Mouse (Mus musculus) heart, adult 8-10 months (tissue): ENCODE data around the gene Gins2. TPM values are rescaled to one million over a fixed set of nuclear protein-coding genes. Genes with fewer than 3 reads are reported as not detected.

ENCODE experiments used
- DNase-seq: peaks from one replicate; pipeline ENCODE4 v3.0.0; 2022; ENCODE audit warnings: low spot score
- total RNA-seq, 4 experiments: library from RNA; stranded (reverse); gene quantifications; 2 replicates each; pipeline ENCODE4 v1.2.4; 2022

The Gins2 gene
- total RNA-seq, 4 experiments from 2014 or later: 0.98 to 1.7 (median 1.7) TPM

DNA sequence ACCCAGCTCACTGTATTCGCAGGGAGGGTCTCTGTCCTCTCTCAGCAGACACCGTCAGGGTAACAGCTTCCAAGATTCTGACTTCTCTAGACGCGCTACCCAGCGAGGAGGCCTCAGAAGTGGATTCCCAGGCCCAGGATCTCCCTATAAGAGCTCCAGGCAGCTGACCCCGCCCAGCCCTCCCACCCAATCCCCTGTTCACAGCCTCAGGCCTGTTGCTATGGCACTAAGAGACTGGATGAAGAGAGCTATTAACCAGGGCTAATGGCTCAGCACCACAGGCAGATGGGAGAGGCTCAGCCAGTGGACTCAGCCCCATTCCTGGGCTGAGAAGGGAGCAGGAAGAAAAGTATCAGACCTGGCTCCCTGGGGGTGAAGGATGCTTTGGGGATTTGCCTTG lies 13.6 kb upstream of the Gins2 start:
- no peak for DNase-seq

DNA sequence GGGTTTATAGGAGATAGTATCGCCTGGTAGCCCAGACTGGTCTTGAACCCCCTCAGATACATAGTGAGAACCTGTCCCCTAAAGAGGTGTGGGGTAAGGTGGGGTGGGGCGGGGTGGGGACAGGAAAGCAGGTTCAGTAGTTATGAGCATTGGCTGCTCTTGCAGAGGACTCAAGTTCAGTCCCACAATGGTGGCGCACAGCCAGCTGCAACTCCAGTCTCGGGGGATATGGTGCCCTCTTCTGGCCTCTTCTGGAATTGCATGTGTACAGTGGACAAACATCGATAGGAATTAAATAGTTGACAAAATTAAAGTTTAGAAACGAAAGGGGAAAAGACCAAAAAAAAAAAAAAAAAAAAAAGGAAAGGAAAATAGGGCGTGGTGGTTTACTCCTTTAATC lies 10.4 kb upstream of the Gins2 start:
- peak; percentile 86 for DNase-seq

DNA sequence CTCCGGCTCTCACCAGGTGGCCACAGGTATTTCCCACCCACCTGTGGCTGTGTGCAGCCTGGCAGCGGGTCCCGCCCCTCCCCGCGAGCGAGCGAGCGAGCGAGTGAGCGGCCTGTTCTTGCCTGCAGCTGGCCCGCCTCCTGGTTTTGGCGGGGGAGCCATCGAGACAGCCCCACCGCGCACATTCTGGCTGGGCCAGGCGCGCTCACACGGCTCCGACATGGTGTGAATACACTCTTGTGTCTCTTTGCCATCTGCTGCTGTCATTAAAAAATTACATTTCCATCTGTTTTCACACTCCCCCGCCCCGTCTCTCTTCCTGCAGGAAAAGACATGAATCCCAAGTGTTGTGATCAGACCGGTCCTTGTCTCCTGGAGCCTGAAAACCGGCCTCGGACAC lies 9.5 kb upstream of the Gins2 start:
- peak; percentile 35 for DNase-seq

DNA sequence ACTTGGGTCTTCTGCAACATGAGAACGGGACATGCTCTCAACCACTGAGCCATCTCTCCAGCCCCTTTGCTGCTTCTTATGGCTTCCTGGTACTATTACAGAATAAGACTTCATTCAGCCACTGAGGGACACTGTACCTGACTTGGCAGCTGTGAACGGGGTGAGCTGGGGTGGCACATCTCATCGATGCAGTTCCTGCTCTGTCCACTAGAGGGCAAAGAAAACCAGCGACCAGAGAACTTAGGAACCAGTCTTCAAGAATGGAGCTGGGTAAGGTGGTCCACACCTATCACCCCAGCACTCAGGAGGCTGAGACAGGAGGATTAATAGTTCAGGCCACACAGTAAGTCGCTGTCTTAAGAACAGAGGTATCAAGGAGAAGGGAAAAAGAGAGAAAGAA lies 6.9 kb upstream of the Gins2 start:
- DNase-seq: peak; percentile 40

DNA sequence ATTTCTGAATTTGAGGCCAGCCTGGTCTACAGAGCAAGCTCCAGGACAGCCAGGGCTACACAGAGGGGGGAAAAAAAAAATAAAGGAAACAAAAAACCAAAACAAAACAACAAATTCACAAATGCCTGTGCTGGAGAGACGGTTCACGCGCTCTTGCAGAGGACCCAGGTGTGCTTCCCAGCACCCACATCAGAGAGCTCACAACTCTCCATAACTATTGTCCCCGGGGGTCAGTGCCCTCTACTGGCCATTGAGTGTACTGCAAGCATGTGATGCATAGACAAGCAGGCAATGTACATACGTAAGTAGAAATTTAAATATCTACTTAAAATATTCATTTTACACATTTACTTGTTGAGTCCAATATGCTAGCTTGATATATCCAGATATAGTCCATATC lies 5.5 kb upstream of the Gins2 start:
- DNase-seq: no peak

DNA sequence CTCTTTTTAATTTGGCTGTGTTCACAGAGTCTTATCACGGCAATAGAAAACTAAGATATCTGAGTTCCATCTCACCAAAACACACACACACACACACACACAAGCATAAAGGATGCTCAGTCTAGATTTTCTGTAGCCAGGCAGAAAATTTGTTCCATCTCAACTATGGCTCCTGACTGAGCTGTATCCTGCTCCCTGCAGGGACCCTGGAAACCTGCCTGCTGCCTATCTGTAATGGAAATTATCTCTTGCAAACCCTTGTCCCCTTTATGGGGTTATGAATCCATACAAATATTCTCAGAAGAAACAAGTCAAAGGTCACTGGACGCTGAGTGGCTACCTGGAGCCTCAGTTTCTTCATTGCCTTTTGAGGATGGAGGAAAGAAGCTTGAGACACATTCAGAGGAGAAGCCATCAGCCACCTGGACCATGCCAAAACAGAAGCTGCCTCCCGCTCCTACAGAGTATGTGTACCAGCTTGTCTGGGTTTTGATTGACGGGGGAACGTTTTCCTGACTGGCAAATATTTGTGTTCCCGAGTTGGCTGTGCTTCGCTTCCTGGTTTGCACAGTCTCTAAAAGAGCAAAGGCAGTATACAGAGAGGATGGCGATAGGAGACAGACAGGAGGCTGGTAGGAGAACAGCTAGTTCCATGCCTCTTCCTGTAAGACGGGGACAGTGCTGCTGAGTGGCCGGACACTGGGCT lies 2.6 kb upstream of the Gins2 start:
- no peak for DNase-seq

DNA sequence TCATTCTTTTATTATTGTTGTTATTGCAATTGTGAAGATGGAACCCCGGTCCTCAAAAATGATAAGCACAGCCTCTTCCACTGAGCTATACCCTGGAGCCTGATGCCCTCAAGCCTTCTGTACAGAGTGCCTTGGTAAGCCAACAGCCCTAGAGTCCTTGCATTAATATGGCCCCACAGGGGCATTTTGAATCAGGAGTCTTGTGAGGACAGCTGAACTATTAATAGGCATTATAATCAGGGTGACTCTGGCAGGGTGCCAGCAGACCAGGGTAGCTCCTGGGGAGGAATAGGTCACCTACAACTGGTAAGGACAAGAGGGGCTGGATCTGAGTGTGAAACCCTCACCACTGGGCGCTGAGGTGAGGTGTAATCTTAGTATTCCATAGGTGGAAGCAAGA lies 817 bp upstream of the Gins2 start:
- peak; percentile 37 for DNase-seq

DNA sequence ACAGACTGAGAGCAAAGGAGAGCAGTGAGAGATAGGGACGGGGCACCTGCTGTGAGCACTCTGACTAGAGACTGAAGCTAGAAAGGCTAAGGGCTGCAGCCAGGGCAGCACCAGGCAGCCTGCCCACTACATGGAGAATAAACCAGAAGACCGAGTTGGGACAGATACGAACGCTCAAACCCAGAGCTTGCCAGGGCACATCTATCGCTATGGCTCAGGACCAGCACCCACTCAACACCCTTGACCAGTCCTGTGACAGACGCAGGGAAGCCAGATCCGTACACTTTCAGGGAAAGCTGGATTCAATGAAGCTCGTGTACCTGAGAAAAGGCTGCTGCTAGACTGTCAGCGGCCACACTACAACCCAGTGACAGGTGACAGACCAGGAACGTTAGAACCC lies 3.6 kb downstream of the Gins2 start:
- DNase-seq: peak; percentile 54

DNA sequence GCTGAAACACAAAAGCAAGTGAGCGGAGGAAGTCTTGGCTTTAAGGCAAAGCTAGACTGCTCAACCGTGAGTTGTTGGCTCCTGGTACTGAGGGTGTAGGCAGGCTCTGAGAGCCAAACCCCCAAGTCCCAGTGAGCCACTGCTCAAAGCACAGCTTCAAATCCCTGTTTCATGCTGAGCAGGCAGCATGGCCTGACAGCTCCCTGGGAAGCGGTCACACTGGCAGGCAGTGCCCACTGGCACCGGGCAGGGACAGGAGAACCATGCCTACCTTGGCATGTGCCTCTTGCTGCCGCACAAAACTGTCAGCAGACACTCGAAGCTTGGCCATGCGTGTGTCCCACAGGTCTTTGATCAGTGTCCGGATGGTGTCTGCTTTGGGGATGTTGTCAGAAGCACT lies 7.3 kb downstream of the Gins2 start:
- peak; percentile 57 for DNase-seq

DNA sequence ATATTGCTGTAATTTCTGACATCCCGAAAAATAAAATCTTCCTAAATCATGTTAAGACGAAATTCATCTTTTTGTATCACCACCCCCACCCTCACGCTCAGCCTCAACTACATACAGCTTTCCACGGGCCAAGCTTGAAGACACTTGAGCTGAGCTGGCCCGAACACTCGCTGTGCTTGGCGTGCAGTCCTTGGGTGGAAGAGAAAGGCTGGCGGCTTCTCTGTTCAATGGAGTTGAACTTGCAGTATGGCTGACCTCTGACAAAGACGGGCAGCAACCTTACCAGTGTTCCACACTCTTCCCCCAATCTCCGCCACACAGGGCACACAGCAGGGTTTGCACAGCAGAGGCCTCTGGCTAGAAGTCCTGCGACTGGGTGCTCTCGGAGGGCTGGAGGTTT lies 7.8 kb downstream of the Gins2 start:
- no peak for DNase-seq

DNA sequence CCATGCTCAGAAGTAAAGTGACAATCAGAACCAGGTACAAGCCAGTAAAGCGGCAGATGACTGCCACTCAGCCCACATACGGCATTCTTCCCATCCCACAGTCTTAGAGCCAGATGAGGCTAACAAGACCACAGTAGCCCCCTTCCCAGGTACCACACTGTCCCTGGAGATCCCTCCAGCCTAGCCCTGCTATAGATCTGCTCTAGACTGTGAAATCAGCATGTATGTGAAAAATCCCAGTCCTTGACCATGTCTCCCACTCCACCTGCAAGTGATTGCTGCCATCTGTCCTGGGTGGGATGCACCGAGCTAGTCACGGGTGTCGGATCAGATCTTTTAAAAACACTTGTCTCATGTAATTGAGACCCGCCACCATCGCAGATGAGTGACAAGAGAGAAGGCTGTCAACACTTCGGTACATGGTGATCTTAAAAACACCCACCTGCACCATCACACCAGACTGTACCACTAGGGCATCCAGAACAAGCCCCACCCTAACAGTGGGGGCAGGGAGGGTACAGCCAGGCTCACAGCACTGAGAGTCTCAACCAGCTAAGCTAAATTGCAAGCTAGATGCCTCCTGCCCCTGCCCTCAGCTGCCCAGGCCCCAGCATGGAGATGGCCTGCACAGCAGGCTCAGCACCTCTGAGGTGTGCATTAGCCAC lies 8.6 kb downstream of the Gins2 start:
- no peak for DNase-seq

DNA sequence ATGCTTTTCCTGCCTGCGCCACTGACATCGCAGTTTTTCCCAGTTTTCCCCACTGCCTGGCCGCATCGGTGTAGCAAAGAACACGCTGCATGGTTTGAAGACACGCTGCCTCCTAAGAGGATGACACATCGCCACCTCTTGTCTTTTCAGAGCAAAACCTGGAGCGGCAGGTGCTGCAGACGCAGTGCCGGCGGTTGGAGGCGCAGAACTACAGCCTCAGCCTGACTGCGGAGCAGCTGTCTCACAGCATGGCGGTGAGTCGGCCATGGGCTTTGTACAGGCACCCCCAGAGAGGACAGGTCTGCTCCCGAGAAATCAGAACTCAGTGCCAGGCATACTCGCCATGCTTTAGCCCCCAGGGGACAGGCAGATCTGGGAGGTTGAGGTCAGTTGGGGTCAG lies 11.3 kb downstream of the Gins2 start:
- DNase-seq: no peak

DNA sequence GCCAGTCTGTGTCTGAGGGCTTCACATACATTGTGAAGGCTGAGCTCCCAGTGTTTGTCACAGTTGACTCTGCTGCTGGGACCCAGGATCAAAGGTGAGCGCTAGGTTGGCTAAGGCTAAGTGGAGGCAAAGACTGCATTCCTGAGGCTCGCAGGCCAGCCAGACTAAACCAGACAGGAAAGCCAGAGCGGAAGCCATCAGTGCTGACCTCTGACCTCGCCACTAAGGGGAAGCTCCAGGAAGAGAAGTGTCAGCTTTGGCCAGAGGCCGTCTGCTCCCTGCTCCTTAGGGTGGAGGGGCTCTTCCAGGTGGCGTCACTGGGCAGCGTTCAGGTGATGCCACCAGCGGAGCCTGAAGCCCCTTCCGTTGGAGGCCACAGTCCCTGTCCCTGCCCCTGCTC lies 13.3 kb downstream of the Gins2 start:
- DNase-seq: no peak

DNA sequence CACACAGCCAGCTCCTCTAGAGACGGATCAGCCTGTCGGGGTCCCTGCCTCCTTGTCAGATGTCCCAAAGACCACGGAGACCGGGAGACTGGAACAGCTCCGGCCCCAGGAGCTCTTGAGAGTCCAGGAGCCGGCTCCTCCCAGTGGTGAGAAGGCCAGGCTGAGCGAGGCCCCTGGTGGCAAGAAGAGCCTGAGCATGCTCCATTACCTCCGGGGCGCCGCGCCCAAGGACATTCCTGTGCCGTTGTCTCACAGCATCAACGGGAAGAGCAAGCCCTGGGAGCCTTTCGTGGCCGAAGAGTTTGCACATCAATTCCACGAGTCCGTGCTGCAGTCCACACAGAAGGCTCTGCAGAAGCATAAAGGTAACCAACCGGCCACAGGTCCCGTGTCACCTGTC lies 14.2 kb downstream of the Gins2 start:
- no peak for DNase-seq

DNA sequence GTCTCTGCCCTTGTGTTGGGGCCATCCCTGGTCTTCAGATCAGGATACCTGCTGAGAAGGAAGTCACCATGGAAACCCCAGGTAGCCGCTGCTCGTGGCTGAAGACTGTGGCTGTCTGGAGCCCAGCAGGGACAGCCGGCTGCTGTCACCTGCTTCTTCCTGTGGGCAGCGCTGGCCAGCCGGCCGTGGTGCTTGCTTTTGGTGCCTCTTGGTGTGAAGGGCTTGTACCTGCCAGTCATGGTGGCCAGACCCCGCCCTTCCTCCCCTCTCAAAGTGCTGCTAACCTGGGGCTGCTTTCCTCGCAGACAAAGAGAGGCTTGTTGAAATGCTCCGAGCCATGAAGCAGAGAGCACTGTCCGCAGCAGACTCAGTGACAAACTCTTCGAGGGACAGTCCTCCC lies 15.2 kb downstream of the Gins2 start:
- DNase-seq: no peak

DNA sequence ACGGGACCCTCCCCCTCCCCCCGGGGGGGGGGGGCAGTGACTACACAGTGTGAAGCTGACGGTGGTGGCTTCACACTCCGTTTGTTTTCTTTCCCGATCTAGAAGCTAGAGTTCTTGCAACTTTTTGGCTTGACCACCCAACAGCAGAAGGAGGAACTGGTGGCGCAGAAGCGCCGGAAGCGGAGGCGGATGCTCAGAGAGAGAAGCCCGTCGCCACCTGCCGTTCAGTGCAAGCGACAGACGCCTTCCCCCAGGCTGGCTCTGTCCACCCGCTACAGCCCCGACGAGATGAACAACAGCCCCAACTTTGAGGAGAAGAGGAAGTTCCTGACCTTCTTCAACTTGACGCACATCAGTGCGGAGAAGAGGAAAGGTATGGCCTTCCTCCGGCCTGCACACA lies 16.6 kb downstream of the Gins2 start:
- no peak for DNase-seq

DNA sequence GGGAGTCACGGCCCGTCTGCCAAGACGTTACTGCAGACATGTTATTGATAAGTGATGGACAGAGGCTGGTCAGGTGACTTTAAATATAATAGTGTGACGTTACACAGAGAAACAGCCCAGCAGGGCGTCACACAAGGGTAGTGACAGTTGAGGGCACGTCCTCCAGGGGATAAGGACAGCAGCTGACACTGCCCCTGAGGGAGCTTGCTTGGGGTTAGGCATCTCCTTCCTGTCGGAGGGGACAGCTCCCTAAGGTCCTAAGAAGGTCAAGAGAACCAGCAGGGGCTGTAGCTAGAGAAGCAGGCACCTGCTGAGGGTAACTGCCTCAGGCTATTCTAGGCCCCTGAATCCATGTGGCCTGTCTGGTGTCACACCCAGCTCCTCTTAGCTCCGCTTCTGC lies 17.5 kb downstream of the Gins2 start:
- no peak for DNase-seq

DNA sequence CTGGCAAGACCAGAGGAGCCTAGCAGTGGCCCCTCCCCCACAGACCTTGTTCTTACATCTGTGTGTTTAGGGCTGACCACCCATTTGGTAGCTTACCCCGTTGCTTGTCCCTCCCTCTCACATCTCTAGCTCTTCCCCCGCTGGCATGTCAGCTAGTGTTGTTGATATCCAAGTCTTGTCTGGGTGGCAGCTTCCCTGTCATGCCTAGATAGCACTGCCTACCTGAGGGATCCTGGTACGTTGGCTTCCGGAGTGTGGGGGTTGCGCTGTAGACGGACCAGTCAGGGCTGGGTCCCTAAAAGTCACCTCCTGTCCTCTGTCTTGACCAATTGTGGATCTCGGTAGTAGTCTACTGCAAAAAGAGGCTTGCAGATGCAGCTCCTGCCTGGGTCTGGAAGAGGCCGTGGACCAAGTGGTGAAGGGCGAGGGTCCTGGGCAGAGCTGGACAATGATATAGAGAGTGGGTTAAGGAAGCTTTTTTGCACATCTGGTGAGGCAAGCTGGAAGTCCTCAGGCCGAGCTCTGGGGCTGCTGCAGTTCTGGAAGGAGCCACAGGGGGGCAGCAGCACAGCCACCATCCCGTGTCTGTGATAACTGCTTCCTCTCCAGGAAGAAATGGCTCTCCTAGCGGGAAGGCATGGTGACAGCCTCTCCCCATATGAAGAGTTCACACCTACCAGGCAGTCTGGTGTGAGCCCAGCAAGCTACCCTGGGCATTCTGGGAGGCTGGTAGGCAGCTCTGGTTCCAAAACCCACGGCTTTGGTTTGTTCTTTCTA lies 19.0 kb downstream of the Gins2 start:
- DNase-seq: peak; percentile 64

DNA sequence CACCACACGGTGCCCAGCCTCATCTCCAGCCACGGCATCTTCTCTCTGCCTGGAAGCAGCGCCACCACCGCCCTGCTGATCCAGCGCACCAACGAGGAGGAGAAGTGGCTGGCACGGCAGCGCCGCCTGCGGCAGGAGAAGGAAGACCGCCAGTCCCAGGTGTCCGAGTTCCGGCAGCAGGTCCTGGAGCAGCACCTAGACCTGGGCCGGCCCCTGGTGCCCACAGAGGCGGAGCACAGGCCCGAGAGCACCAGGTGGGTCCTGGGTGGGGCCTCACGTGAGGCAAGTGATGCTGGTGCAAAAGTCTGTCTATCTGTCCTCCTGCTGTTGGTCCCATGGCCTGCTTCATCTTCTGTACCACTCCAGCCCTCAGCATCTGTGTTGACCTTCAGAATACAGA lies 20.0 kb downstream of the Gins2 start:
- DNase-seq: no peak

DNA sequence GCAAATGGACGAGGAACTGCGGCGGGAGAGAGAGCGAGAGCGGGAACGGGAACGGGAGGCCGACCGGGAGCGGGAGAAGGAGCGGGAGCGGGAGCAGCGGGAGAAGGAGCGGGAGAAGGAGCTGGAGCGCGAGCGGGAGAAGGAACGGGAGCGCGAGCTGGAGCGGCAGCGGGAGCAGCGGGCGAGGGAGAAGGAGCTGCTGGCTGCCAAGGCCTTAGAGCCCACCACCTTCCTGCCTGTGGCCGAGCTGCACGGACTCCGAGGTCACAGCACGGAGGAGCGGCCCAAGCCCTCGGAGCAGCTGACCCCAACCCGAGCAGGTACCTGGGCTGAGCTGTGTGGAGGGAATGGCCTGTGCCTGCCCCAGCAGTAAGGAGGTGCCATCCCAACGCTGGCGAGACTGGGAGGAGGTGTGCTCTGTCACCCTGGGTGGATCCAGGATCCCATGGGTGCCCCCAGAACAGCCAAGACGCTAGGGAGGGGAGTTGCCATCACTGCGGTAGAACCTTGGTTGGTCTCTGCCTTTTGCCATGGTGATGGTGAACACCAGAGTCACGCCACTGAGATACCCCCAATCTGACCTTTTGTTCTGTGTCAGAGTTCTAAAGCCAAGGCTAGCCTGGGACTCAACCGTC lies 20.8 kb downstream of the Gins2 start:
- no peak for DNase-seq

DNA sequence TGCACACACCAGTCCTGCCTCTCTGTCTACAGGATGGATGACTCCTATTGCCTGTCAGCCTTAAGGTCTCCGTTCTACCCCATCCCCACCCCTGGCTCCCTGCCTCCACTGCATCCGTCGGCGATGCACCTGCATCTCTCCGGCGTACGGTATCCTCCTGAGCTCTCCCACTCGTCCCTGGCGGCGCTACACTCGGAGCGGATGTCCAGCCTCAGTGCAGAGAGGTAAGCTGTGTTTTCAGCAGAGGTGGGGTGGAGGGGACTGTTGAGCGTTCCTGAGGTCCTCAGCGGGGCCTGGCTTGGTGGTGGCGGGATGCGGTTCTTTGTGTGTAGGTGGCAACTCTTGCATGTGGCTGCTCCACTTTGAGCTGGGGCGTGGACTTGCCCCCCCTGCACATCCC lies 21.4 kb downstream of the Gins2 start:
- DNase-seq: no peak

DNA sequence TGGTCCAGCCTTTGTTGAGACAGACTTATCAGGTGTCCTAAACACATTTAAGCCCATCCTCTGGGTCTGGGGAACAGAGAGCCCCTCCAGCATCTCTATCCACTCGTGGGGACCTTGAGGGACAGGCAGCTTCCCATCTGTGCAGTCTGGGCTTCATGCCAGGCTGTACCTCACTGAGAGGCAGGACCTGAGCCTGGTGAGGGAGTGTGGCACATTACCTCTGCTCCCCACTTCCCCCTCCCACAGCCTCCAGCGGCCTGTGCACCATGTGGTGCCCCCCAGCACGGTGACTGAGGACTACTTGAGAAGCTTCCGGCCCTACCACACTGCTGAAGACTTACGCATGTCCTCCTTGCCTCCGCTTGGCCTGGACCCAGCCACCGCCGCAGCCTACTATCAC lies 22.4 kb downstream of the Gins2 start:
- DNase-seq: no peak
